Mouse (Mus musculus) MEL (cell line): Measurements from ENCODE around the gene Ntng1.

ENCODE experiments used
- CTCF ChIP-seq, 3 experiments: IDR thresholded peaks in 2 of 3; conservative IDR thresholded peaks in 1 of 3; 2 replicates each; pipeline ENCODE4 v1.5.1; 2011 to 2012; ENCODE audit warnings: low read length in 3 of 3, low read depth in 2 of 3, mild to moderate bottlenecking in 2 of 3, improper control_type of control experiment in 1 of 3, inconsistent platforms in 1 of 3, mixed read lengths in 1 of 3, moderate library complexity in 1 of 3; ENCODE audit not compliant: control insufficient read depth in 1 of 3, insufficient read depth in 1 of 3, poor library complexity in 1 of 3, severe bottlenecking in 1 of 3
- EP300 ChIP-seq, 2 experiments: IDR thresholded peaks; 2 replicates each; pipeline ENCODE4 v1.6.1; 2011; ENCODE audit warnings: improper control_type of control experiment in 2 of 2, low read length in 2 of 2, low read depth in 1 of 2, mild to moderate bottlenecking in 1 of 2
- MAX ChIP-seq: IDR thresholded peaks from 2 replicates; pipeline ENCODE4 v1.6.1; 2011; ENCODE audit warnings: low read length, improper control_type of control experiment
- POLR2AphosphoS5 ChIP-seq: IDR thresholded peaks from 2 replicates; pipeline ENCODE4 v1.6.1; 2012; ENCODE audit warnings: low read depth, borderline replicate concordance, mild to moderate bottlenecking, inconsistent platforms, low read length, moderate library complexity, mixed read lengths
- TBP ChIP-seq: IDR thresholded peaks from 2 replicates; pipeline ENCODE4 v1.8.0; 2011; ENCODE audit warnings: low read depth, low read length, improper control_type of control experiment
- USF1 ChIP-seq: IDR thresholded peaks from 2 replicates; pipeline ENCODE4 v1.6.1; 2014; ENCODE audit warnings: low read depth, mild to moderate bottlenecking, inconsistent platforms, low read length, improper control_type of control experiment, moderate library complexity
- ZNF384 ChIP-seq: IDR thresholded peaks from 2 replicates; pipeline ENCODE4 v1.6.1; 2012; ENCODE audit warnings: low read depth, mild to moderate bottlenecking, inconsistent platforms, low read length, improper control_type of control experiment

- TF ChIP-seq EP300 (IDR thresholded peaks at IDR 0.05; ENCODE audit: low read depth in 1 of 2, low read length in 2 of 2), result no peak
- no peak for TF ChIP-seq CTCF (IDR thresholded peaks at IDR 0.05 in 2 of 3, conservative IDR thresholded peaks at IDR 0.05 in 1 of 3; ENCODE audit: control insufficient read depth in 1 of 3, insufficient read depth in 1 of 3, low read depth in 2 of 3, low read length in 3 of 3, poor library complexity in 1 of 3, severe bottlenecking in 1 of 3)
- no peak for TF ChIP-seq POLR2AphosphoS5
- TF ChIP-seq ZNF384, result no peak
- no peak for TF ChIP-seq MAX
- TF ChIP-seq TBP, result no peak
- no peak for TF ChIP-seq USF1
Observed at GRCm38 (mm10) chr3:109775200-109775599, 368.6 kb downstream of the Ntng1 start.
